Mouse (Mus musculus): ENCODE data around the gene Adam12.

Adam12 gene

DNA sequence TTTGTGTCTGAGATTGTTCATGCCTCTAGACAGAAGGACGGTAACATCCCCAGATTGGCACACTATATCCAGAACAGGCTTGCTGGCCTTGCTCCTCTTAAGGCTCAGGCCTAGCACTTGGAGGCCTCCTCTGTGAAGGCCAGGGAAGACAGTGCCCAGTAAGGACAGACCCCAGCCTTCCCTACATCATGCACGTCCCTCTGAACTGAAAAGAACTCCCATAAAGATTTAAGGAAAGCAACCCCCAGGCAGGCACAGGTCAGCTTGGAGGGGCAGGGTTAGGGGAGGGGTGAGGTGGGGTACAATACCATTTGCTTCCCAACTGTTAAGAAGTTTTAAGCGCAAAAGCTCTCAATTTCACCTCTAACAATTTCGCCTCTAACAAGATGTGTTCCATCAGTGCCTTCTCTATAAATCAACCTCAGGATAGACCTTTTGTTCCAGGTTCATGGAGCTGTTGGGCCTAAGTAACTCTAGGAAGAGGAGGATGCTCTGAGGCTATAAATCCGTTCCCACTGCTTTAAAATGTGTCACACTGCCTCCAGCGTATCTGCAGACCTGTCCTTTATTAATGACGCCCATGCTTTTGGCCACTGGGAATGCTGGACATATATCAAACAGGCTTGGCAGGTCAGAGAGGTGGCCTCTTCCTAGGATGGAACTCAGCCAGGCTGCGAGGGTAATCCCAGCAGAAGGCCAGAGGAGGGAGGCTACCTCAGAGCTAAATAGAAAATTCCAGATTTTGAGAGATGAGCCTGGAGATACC, 150.5 kb downstream of the Adam12 start:
- no peak for DNase-seq (ENCODE audit: low read depth, low spot score)

GRCm38 (mm10) chr7:134079980-134080725, 151.8 kb downstream of the Adam12 start:
- DNase-seq (ENCODE audit: low read depth, low spot score), result no peak

DNA sequence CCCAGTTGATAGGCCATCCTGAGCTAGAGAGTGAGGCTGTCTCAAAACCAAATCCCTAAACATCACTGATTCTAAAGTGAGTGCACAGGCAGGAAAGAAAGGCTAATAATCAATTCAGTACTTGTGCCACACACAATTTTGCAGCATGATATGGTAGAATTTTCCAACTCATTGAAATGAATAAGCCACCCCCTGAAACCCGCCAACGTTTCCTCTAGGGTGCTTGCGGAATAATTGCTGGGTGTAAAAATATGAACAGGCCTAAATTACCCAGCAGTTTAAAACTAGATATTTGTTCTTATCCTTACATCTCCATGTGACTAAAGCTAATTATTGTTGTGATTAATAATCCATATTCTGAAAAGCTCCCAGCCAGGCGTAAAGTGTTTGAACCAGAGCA, 154.3 kb downstream of the Adam12 start:
- no peak for DNase-seq (ENCODE audit: low read depth, low spot score)

DNA sequence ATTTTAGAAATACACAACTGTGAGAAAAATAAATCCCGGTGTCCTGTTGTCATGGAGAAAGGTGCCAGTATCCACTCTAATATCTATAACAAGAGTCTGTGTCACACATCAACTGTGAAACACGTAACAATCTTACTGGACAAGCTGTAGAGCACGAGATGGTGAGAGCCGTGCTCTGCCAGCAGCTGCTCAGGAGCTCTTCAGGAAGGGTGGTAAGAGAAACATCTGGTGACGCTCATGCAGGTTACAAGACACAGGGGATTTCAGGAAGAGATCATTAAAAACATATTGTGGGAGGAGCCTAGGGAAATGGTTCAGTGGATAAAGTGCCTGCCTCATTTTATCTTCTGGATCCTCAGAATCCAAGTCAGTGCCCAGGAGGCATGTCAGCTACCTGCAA, 158.9 kb downstream of the Adam12 start:
- DNase-seq (ENCODE audit: low read depth, low spot score), result no peak

- no peak for DNase-seq (ENCODE audit: low read depth, low spot score)
Measured at GRCm38 (mm10) chr7:134071153-134071885, 160.6 kb downstream of the Adam12 start.

DNA sequence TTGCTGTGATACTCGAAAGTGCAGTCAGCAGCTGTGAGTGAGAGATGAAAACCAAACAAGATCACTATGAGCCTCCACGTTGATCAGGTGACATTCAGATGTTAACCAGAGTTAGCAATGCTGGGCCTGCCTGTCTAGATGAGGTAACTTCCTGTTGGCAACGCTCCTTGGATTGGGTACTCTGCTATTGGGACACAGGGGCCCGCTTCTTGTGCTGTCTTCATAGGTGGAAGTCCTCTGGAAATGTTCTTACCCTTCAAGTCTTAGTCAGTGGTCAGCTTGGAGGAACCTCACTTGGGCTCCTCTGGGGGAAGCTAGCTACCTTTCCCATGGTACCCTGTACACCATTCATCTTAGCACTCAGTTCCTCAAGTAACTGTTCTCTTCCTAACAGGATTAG, 169.3 kb downstream of the Adam12 start:
- no peak for DNase-seq (ENCODE audit: low read depth, low spot score)

- DNase-seq (ENCODE audit: low read depth, low spot score), result no peak
Measured at GRCm38 (mm10) chr7:134052486-134052885, 179.5 kb downstream of the Adam12 start.

GRCm38 (mm10) chr7:134050371-134050770, 181.6 kb downstream of the Adam12 start:
- no peak for DNase-seq (ENCODE audit: low read depth, low spot score)

GRCm38 (mm10) chr7:134046376-134046775, 185.6 kb downstream of the Adam12 start:
- no peak for DNase-seq (ENCODE audit: low read depth, low spot score)

DNA sequence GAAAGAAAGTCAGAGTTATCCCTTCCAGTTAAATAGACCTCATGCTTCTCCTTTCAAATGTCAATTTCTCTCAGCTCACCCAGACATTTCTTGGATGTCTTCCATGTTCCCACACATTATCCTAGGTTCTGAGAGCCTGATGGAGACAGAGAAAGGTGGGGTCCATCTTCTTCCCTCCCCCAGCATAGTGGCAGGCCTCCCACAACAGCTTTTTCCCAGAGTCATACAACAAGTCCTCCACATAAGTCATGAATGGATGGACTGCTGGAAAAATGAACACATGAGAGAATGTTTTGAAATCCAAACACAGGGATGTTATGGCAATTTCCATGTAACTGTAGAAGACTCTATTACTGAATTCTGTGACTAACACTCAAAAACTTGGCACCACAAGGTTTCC, 188.4 kb downstream of the Adam12 start:
- no peak for DNase-seq (ENCODE audit: low read depth, low spot score)

GRCm38 (mm10) chr7:134042614-134043013, 189.3 kb downstream of the Adam12 start:
- no peak for DNase-seq (ENCODE audit: low read depth, low spot score)

DNA sequence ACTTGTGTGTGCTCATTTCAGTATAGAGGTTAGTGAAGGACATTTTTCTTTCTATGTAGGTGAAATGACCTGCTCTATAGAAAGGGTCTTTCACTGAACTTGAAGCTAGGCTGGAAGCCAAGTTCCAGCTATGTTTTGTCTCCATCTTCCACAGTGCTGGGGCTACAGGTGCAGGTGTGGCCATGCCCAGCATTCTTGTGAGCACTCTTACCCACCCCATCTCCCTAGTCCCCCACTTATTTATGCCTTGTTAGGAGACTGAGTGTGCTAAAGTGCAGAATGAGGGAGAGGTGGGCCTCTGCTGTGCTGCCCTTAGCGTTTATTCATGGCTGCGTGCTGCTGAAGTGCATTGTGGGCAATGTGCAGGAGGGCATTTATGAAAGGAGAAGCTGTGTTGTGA, 198.0 kb downstream of the Adam12 start:
- DNase-seq (ENCODE audit: low read depth, low spot score), result no peak

- no peak for DNase-seq (ENCODE audit: low read depth, low spot score)
Measured at GRCm38 (mm10) chr7:134032959-134033366, 199.0 kb downstream of the Adam12 start.

GRCm38 (mm10) chr7:134031787-134032186, 200.2 kb downstream of the Adam12 start:
- DNase-seq (ENCODE audit: low read depth, low spot score), result no peak

DNA sequence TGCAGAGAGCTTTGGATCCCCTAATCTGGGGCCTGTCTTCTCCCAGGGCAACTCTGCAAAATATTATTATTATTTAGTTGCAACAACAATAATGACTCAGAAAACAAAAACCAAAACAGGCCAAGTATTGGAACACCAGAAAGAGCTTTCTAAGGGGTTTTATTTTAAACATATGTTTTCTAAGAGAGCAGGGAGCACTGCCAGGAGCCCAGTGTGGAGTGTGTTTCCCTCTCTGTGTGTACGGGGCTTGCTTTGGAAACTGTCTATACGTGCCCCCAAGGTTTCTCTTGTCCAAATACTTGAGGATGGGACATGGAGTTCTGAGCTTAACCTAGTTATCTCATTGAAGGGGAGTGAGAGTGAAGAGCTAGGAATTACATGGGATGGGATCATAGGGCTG, 200.7 kb downstream of the Adam12 start:
- DNase-seq (ENCODE audit: low read depth, low spot score), result no peak

GRCm38 (mm10) chr7:134028281-134028830, 203.6 kb downstream of the Adam12 start:
- DNase-seq (ENCODE audit: low read depth, low spot score), result no peak

GRCm38 (mm10) chr7:134027020-134027415, 204.9 kb downstream of the Adam12 start:
- DNase-seq (ENCODE audit: low read depth, low spot score), result no peak

DNA sequence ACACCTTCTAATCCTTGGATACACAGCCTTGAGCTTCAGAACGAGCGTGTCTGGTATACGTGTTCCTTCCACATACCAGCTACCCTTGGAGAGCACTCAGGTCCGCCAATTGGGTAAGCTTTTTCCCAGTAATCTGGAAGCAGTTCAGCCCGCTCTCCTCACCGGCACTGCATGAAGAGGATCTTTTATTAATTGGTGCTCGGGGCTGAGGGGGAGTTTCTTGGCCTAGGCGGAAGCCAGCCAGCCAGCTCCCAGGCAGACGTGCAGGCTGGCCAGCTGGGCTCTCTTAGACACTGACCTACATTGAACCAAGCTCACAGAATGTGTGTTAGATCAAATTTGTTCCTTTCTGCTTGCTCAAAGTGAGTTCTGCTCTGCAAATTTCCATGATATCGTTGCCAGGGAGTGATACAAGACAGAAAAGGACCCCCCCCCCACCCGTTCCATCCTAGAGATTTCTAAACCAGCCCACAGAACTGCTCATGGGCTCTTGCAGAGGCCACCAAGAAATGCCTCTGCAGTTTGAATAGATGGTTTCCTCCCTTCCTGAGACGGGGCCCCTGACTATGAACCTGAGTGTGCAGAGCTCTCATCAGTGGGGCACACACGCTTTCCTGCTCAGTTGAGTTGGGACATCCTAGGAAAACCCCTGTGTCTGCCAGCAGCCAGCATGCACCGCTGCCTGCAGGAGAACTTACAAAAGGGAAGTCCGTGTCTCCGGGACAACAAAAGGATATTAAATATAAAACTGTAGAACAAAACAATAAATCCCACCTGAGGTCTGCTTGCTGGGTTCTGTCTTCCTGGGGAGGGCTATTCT, 205.5 kb downstream of the Adam12 start:
- DNase-seq (ENCODE audit: low read depth, low spot score), result no peak

DNA sequence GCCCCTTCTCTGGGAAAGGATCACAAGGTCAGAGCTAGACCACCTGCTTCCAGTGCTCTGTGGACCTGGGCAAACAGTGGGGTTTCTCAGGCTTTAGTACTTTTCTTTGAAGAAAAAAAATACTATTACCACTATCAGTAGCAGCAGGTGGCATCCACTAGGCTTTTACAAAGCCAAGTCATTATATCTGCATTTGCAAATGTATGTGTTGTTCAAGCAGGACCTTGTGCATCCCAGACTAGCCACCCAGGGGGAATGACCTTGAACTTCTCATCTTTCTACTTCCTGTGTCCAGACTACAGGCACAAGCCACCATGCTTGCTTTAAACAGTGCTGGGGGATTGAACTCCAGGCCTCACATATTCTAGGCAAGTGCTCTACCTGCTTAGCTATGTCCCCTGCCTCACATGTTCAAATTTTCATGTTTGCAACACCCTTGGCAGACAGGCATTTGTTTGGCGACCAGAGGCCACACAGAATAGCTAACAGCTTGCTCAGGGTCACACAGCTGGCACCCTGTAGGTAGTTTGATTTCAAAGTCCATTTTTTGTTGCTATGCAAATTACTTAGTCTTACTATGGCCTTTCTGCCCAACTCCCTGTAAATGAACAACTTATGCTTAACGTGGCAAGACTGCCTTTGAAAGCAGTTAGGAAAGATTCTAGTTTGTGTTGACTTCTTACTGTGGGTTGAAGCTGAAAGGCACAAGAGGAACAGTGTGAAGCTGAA, 209.6 kb downstream of the Adam12 start:
- DNase-seq (ENCODE audit: low read depth, low spot score), result peak; percentile 43

- DNase-seq (ENCODE audit: low read depth, low spot score), result no peak
Measured at GRCm38 (mm10) chr7:134015226-134015625, 216.7 kb downstream of the Adam12 start.

GRCm38 (mm10) chr7:134014733-134015132, 217.2 kb downstream of the Adam12 start:
- no peak for DNase-seq (ENCODE audit: low read depth, low spot score)
